Mouse (Mus musculus) megakaryocyte-erythroid progenitor cell, adult 5-6 weeks (primary cell): ENCODE data around the gene Rad18. TPM values are rescaled to one million over a fixed set of nuclear protein-coding genes. Genes with fewer than 3 reads are reported as not detected.

ENCODE experiments used
- ATAC-seq: replicated peaks from 2 replicates; pipeline ENCODE4 v1.8.0; 2016; ENCODE audit warnings: mild to moderate bottlenecking, inconsistent platforms; ENCODE audit not compliant: severe bottlenecking, poor library complexity, low FRiP score, low TSS enrichment
- total RNA-seq, 2 experiments: library from RNA; stranded (forward) in 1 of 2; stranded (reverse) in 1 of 2; fragments of 200-1000, 215-1000 nt in 1 of 2; fragments of >200 nt in 1 of 2; fragmentation: Nextera tagmentation in 1 of 2; gene quantifications; 2 replicates each; pipeline ENCODE4 v1.2.3; 2014 to 2017

Gene Rad18
- total RNA-seq, 2 experiments from 2014 or later: 36.0 to 49.6 TPM

DNA sequence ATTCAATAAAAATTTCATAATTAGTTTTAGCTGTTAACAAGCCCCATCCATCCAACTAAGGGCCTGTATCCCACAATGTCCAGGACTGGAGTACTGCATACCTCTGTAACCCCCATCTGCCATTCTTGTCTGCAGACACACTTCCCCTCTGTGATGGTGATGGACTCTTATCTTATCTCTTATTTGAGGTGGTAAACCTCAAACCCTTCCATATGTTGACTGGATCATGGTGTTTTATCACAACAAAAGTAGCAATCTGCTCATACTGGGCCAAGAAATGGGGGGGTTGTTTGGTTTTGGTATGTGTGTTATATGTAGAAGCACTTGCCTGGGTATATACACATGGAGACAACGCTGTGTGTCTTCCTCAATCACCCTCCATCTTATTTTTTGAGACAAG lies 5.0 kb downstream of the Rad18 start:
- ATAC-seq: no peak

GRCm38 (mm10) chr6:112688033-112688432 lies 8.5 kb downstream of the Rad18 start:
- no peak for ATAC-seq

DNA sequence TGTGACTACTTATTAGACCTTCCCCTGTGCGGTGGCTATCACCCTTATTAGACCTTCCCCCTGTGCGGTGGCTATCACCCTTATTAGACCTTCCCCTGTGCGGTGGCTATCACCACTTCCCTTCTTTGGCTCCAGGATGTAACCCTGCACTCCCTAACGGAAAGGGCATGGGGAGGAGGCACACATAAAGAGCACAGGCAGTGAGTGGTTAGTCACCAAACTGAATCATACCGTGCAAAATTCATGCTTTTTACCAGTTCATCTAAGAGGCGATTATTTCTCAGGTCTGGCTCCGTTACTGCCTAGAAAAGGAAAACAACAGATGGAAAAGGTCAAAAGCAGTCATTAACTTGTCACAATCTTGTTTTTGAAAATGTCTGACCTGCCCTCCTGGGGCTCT lies 10.0 kb downstream of the Rad18 start:
- peak; percentile 30; the same call in 1 of the 2 replicates for ATAC-seq

DNA sequence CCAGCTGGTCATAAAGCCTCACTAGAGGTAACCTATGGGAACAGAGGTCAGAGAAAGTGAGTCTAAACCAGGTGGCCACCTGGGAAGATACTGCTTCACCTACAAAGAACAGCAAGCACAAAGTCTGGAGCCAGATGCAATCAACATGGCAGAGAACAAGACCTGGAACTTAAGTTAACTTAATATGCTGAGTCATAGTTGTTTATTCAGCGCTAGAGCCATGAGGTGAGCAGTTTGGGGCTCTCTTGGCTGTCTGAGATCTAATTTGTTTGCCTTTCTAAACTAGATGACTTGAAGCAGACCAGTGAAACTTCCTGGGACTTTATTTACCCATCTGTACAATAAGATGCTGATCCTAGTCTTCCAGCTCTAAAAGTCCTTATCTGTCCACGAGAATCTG lies 12.4 kb downstream of the Rad18 start:
- ATAC-seq: peak; percentile 37; the same call in 1 of the 2 replicates

- ATAC-seq: no peak
Measured at GRCm38 (mm10) chr6:112632071-112632470, 64.4 kb downstream of the Rad18 start.

GRCm38 (mm10) chr6:112630291-112630690 lies 66.2 kb downstream of the Rad18 start:
- ATAC-seq: no peak

GRCm38 (mm10) chr6:112628301-112628700 lies 68.2 kb downstream of the Rad18 start:
- no peak for ATAC-seq

DNA sequence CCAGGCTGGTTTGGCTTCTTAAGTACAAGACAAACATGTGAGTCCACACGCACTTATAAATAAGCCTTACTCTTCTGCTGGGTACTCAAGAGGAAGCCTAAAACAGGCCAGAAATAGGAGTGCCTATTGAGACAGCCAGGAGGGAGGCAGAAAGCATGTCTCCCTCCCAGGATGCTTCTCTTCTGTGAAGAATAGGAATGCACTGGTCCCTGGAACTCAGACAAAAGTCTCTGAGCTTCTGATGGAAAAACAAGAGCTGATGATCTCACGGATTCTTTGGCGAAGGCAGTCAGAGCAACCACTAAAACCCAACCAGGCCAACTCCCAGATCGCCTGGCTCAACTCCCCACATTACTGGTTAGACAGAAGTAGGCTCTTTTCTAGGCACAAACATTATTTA lies 74.2 kb downstream of the Rad18 start:
- no peak for ATAC-seq

- no peak for ATAC-seq
Measured at GRCm38 (mm10) chr6:112620027-112620426, 76.5 kb downstream of the Rad18 start.

DNA sequence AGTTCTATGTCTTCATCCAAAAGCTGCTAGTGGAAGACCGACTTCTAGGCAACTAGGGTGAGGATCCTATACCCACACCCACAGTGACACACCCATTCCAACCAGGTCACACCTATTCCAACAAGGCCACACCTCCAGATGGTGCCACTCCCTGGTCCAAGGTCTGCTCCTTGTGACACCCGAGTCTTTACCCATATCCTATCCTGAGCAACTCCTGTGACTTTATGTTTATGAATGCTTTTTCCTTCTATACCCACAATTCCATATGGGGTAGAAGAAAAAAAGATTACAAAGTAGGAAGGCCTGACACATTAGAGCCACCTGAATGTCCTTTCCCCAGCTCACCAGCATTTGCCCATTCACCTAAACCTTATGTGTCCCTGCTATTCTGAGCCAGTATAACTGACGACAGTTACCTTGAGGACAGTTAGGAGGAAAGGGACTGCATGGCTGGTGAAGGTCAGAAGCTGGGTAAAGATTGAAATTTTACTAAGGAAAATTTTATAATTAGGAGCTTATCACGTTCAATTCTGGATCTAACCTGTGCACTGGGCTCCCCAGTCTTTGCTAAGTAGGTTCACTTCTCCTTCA lies 78.7 kb downstream of the Rad18 start:
- ATAC-seq: no peak

- ATAC-seq: no peak
Measured at GRCm38 (mm10) chr6:112609027-112609426, 87.5 kb downstream of the Rad18 start.

GRCm38 (mm10) chr6:112603866-112604265 lies 92.6 kb downstream of the Rad18 start:
- no peak for ATAC-seq

DNA sequence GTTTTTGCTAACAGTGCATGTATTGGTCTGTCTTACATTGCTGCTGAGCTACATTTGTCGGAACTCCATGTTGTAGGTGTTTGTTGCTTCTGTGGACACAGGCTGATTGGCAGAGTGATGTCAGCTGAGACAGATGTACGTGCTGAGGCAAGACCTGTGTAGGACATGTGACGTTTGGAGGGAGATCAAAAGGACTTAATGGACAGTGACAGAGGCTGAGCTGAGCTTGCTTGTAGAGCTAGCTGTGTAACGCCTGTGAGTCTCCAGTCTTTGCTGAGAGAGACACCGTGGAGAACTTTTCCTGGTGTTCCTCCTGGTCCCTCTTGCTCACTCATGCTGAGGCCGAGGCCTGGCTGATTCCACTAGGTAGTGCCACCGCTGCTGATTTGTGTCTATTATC lies 101.5 kb downstream of the Rad18 start:
- no peak for ATAC-seq

DNA sequence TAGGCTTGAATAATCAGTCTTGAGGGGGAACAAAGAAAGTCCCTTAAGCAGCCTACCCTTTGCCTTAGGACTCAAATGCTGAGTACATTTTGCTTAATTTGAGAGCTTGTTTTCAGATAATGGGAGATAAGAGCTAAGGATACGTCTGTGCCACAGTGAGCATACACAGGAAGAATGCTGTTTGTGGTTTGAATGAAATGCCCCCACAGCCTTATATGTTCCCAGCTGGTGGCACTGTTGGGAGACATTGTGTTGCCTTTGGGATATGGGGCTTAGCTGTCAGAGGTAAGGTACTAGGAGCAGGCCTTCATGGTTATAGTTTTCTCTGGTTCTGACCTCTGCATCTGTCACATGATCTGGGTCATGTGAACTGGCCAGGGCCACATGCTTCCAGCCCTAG lies 108.6 kb downstream of the Rad18 start:
- ATAC-seq: no peak

GRCm38 (mm10) chr6:112586999-112587398 lies 109.5 kb downstream of the Rad18 start:
- no peak for ATAC-seq

- ATAC-seq: no peak
Measured at GRCm38 (mm10) chr6:112584961-112585360, 111.5 kb downstream of the Rad18 start.

- no peak for ATAC-seq
Measured at GRCm38 (mm10) chr6:112582022-112582421, 114.5 kb downstream of the Rad18 start.

DNA sequence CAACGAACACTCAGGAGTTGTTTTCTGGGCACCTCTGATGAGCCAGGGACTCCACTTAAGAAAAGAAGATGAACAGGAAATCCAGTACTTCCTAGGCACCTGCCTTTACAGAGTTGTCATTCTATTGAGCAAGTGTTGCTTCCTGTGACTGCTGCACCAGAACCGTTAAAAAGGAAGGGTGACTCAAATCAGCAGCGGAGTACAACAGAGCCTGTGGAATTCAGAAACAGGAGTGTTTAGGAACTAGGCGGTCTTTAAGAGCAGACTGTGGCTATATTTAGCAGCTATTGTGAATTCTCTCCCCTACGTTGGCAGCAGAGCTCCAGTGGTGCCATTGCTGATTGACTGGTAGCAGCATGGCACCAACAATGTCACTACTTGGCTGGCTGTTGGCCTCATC lies 119.3 kb downstream of the Rad18 start:
- ATAC-seq: no peak

DNA sequence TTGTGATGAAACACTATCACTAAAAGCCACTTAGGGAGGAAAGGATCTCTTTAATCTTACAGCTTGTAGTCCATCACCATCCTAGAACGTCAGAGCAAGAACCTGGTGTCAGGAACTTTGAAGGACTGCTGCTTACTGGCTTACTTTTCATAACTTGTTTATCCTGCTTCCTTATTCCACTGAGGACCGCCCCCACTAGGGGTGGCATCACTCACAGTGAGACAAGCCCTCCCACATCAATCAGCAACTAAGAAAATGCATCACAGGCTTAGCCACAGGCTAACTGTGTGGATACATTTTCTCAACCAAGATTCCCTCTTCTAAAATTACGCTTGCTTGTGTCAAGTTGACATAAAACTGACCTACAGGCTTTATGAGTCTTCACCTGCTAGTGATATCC lies 121.9 kb downstream of the Rad18 start:
- no peak for ATAC-seq

- no peak for ATAC-seq
Measured at GRCm38 (mm10) chr6:112570413-112570812, 126.1 kb downstream of the Rad18 start.
